Mouse (Mus musculus) neural tube, embryonic 14.5 days (tissue): Measurements from ENCODE around the gene Sult1c2. TPM values are rescaled to one million over a fixed set of nuclear protein-coding genes. Genes with fewer than 3 reads are reported as not detected.
"Not testable (repeated sequence)": the region's sequence is repeated elsewhere in the genome, so short reads cannot be mapped to it uniquely, and the experiment has no call there.

Experiments used
- ATAC-seq: fragments of 200-750 bp; cut with Nextera tagmentation; 2 replicates; pipeline ENCODE4 v1.8.0; 2017; ENCODE audit warnings: low read depth, mild to moderate bottlenecking, moderate TSS enrichment, moderate library complexity
- H3K27ac ChIP-seq: fragments of 300-500 bp; sonication (generic); 2 replicates; pipeline ENCODE4 v1.5.1; 2014; ENCODE audit warnings: low read depth, mild to moderate bottlenecking, control low read depth, low read length, moderate library complexity, mixed read lengths
- H3K27me3 ChIP-seq: fragments of 300-500 bp; sonication (generic); 2 replicates; pipeline ENCODE4 v1.6.1; 2014; ENCODE audit warnings: low read length; ENCODE audit not compliant: control insufficient read depth, insufficient read depth
- H3K36me3 ChIP-seq: fragments of 300-500 bp; sonication (generic); 2 replicates; pipeline ENCODE4 v1.6.1; 2014; ENCODE audit warnings: low read length, mixed read lengths; ENCODE audit not compliant: control insufficient read depth, insufficient read depth
- H3K4me1 ChIP-seq: fragments of 300-500 bp; sonication (generic); 2 replicates; pipeline ENCODE4 v1.6.1; 2014; ENCODE audit warnings: low read length; ENCODE audit not compliant: control insufficient read depth, insufficient read depth
- H3K4me2 ChIP-seq: fragments of 300-500 bp; sonication (generic); 2 replicates; pipeline ENCODE4 v1.6.1; 2014; ENCODE audit warnings: mild to moderate bottlenecking, low read depth, low read length, control low read depth
- H3K4me3 ChIP-seq: fragments of 300-500 bp; sonication (generic); 2 replicates; pipeline ENCODE4 v1.5.1; 2014; ENCODE audit warnings: low read depth, low read length, control low read depth, mixed read lengths
- H3K9ac ChIP-seq: fragments of 300-500 bp; sonication (generic); replicated peaks from 2 replicates; pipeline ENCODE4 v1.6.1; 2014; ENCODE audit warnings: low read depth, mild to moderate bottlenecking, control low read depth, low read length, mixed read lengths
- H3K9me3 ChIP-seq: fragments of 300-500 bp; sonication (generic); 2 replicates; pipeline ENCODE4 v1.6.1; 2016; ENCODE audit warnings: low read length; ENCODE audit not compliant: control insufficient read depth
- WGBS: fragments of 180-500 bp; shearing (Covaris S2); extraction: QIAGEN DNeasy Blood & Tissue Kit; methylation state at CpG from one replicate; pipeline ENCODE4 v1.1.7; 2014; 5-methylcytosine and 5-hydroxymethylcytosine counted together
- polyA plus RNA-seq: library from polyadenylated mRNA; unstranded; fragments of >200 nt; fragmentation: Nextera tagmentation; extraction: Ambion mirVana; gene quantifications from 2 replicates; pipeline ENCODE4 v1.2.1, GENCODE M21; 2014

Gene Sult1c2
- polyA plus RNA-seq, 1 experiment from 2014 or later: not detected

- H3K9ac ChIP-seq: no peak overlapping the region
- no peaks in the 10 kb centered on the region for H3K36me3 ChIP-seq
- H3K4me3 ChIP-seq: no peak overlapping the region
- H3K9me3 ChIP-seq: no peaks in the 10 kb centered on the region
- H3K4me2 ChIP-seq: no peak overlapping the region
- H3K27ac ChIP-seq: no peak overlapping the region
- no peaks in the 10 kb centered on the region for H3K27me3 ChIP-seq
- WGBS: 60% methylated on average over 3 of the region's 3 CpGs
- no peak for ATAC-seq
- no peaks in the 10 kb centered on the region for H3K4me1 ChIP-seq
Observed at GRCm38 (mm10) chr17:53833366-53833765, 12.8 kb downstream of the Sult1c2 start.

- H3K4me1 ChIP-seq, H3K27ac ChIP-seq, H3K27me3 ChIP-seq, H3K4me2 ChIP-seq, H3K9me3 ChIP-seq, H3K4me3 ChIP-seq, H3K9ac ChIP-seq, ATAC-seq, H3K36me3 ChIP-seq: not testable (repeated sequence)
- 88% methylated on average over 16 of the region's 16 CpGs for WGBS
Observed at GRCm38 (mm10) chr17:53803974-53804373, 42.2 kb downstream of the Sult1c2 start.

DNA sequence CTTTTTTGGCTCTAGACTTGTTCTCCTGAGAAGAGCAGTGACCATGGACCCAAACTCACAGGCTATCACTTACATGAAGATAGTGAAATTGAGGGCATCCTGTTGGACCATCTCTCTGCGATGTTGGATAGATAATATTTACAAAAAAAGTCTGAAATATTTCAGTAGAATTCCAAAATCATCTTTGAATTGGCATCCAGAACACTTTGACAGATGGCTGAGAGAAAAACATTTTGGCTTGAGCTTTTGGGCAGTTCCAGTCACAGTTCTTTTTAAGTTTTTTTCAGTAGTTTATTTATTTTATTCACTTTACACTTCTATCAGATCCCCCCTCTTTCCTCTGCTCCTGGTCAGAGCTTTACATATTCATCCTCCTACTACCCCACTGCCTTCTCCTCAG is 62.8 kb downstream of the Sult1c2 start:
- WGBS: 82% methylated on average over 1 of the region's 1 CpGs
- H3K27ac ChIP-seq: no peak overlapping the region

More for the DNA sequence above, 62.8 kb downstream of the Sult1c2 start:
- Histone ChIP-seq H3K36me3 (no peaks in the 10 kb centered on the region), H3K27me3 (no peaks in the 10 kb centered on the region), H3K4me3 (no peak overlapping the region), H3K9ac (no peak overlapping the region), H3K9me3 (no peaks in the 10 kb centered on the region), H3K4me1 (no peaks in the 10 kb centered on the region), H3K4me2 (no peak overlapping the region)
- no peak for ATAC-seq

Other genes with a start within 250 kb of the Sult1c2 start
- gene Sgo1, start 157.0 kb downstream of the Sult1c2 start, polyA plus RNA-seq: 3.2 and 4.9 TPM in 2 replicates
- not detected in 2 replicates for gene Sult1c1, start 144.3 kb upstream of the Sult1c2 start, polyA plus RNA-seq